Mouse (Mus musculus) small intestine, adult 2 months (tissue): ENCODE data around the gene Gabrg2. TPM values are rescaled to one million over a fixed set of nuclear protein-coding genes. Genes with fewer than 3 reads are reported as not detected.

ENCODE experiments used
- H3K27ac ChIP-seq: fragments of 200-500 bp; 2 replicates; pipeline ENCODE4 v1.5.1; 2012; ENCODE audit warnings: low read depth, low read length, control low read depth, inconsistent platforms; ENCODE audit not compliant: insufficient read depth
- H3K27me3 ChIP-seq: fragments of 200-500 bp; 2 replicates; pipeline ENCODE4 v1.6.1; 2012; ENCODE audit warnings: mild to moderate bottlenecking, moderate library complexity, low read length, inconsistent platforms; ENCODE audit not compliant: control insufficient read depth, insufficient read depth
- H3K36me3 ChIP-seq: fragments of 200-500 bp; 2 replicates; pipeline ENCODE4 v1.6.1; 2012; ENCODE audit warnings: mild to moderate bottlenecking, low read length, control low read depth, inconsistent platforms; ENCODE audit not compliant: control insufficient read depth, insufficient read depth
- H3K4me1 ChIP-seq: fragments of 200-500 bp; 2 replicates; pipeline ENCODE4 v1.6.1; 2012; ENCODE audit warnings: low read length, inconsistent platforms, mixed read lengths; ENCODE audit not compliant: control insufficient read depth, insufficient read depth, insufficient read length
- H3K4me3 ChIP-seq: fragments of 200-500 bp; 2 replicates; pipeline ENCODE4 v1.5.1; 2012; ENCODE audit warnings: low read depth, mild to moderate bottlenecking, control low read depth, inconsistent platforms, low read length, moderate library complexity
- CTCF ChIP-seq: fragments of 200-500 bp; IDR thresholded peaks from 2 replicates; pipeline ENCODE4 v1.5.1; 2012; ENCODE audit warnings: low read depth, mild to moderate bottlenecking, control low read depth, inconsistent platforms, low read length, moderate library complexity, mixed read lengths; ENCODE audit not compliant: insufficient replicate concordance, insufficient read length; ENCODE audit errors: extremely low read depth
- POLR2A ChIP-seq: fragments of 200-500 bp; IDR thresholded peaks from 2 replicates; pipeline ENCODE4 v1.6.1; 2012; ENCODE audit warnings: low read depth, mild to moderate bottlenecking, control low read depth, inconsistent platforms, low read length, moderate library complexity
- WGBS: fragments of 180-500 bp; shearing (Covaris S2); methylation state at CpG from one replicate; pipeline ENCODE4 v1.1.7; 2018; 5-methylcytosine and 5-hydroxymethylcytosine counted together
- polyA plus RNA-seq: library from polyadenylated mRNA; depleted of rRNA; stranded (reverse); fragments of >200 nt; gene quantifications from 2 replicates; pipeline ENCODE4 v1.2.3, GENCODE M21; 2012; rRNA removed

Gene Gabrg2
- polyA plus RNA-seq, 1 experiment = not detected

- TF ChIP-seq POLR2A (no peak), CTCF (no peak)
- WGBS = 40% methylated on average over 3 of the region's 3 CpGs
- Histone ChIP-seq H3K27me3 (no peaks in the 10 kb centered on the region), H3K4me1 (no peaks in the 10 kb centered on the region), H3K36me3 (no peaks in the 10 kb centered on the region), H3K27ac (no peak overlapping the region), H3K4me3 (no peak overlapping the region)
Measured at GRCm38 (mm10) chr11:41951898-41952297, 48.8 kb downstream of the Gabrg2 start.

- no peaks in the 10 kb centered on the region for H3K4me1 ChIP-seq
Measured at GRCm38 (mm10) chr11:41945471-41945870, 55.2 kb downstream of the Gabrg2 start.

GRCm38 (mm10) chr11:41937979-41938378 is 62.7 kb downstream of the Gabrg2 start:
- WGBS = 59% methylated on average over 2 of the region's 2 CpGs
- Histone ChIP-seq H3K27me3 (no peaks in the 10 kb centered on the region), H3K4me3 (no peak overlapping the region), H3K4me1 (no peaks in the 10 kb centered on the region), H3K27ac (no peak overlapping the region), H3K36me3 (no peaks in the 10 kb centered on the region)
- TF ChIP-seq POLR2A (no peak), CTCF (no peak)

More at GRCm38 (mm10) chr11:41945471-41945870, 55.2 kb downstream of the Gabrg2 start:
- WGBS = 83% methylated on average over 5 of the region's 5 CpGs
- Histone ChIP-seq H3K36me3 (no peaks in the 10 kb centered on the region), H3K4me3 (no peak overlapping the region), H3K27ac (no peak overlapping the region), H3K27me3 (no peaks in the 10 kb centered on the region)
- no peak for TF ChIP-seq CTCF
- no peak for TF ChIP-seq POLR2A

- no peaks in the 10 kb centered on the region for H3K4me1 ChIP-seq
- H3K4me3 ChIP-seq = no peak overlapping the region
- TF ChIP-seq CTCF = no peak
- no peak for TF ChIP-seq POLR2A
- H3K36me3 ChIP-seq = no peaks in the 10 kb centered on the region
- no peak overlapping the region for H3K27ac ChIP-seq
- no peaks in the 10 kb centered on the region for H3K27me3 ChIP-seq
Measured at GRCm38 (mm10) chr11:41918864-41919263, 81.8 kb downstream of the Gabrg2 start.

- H3K27me3 ChIP-seq = no peaks in the 10 kb centered on the region
- no peaks in the 10 kb centered on the region for H3K4me1 ChIP-seq
- no peak for TF ChIP-seq CTCF
- TF ChIP-seq POLR2A = no peak
- no peaks in the 10 kb centered on the region for H3K36me3 ChIP-seq
- WGBS = 71% methylated on average over 6 of the region's 6 CpGs
- no peak overlapping the region for H3K27ac ChIP-seq
- no peak overlapping the region for H3K4me3 ChIP-seq
Measured at GRCm38 (mm10) chr11:41914066-41914465, 86.6 kb downstream of the Gabrg2 start.

- TF ChIP-seq POLR2A (no peak), CTCF (no peak)
- 83% methylated on average over 2 of the region's 2 CpGs for WGBS
- no peaks in the 10 kb centered on the region for H3K27me3 ChIP-seq
Measured at GRCm38 (mm10) chr11:41903661-41904060, 97.0 kb downstream of the Gabrg2 start.

More at GRCm38 (mm10) chr11:41903661-41904060, 97.0 kb downstream of the Gabrg2 start:
- Histone ChIP-seq H3K4me3 (no peak overlapping the region), H3K36me3 (no peaks in the 10 kb centered on the region), H3K27ac (no peak overlapping the region), H3K4me1 (no peaks in the 10 kb centered on the region)

Other genes with a start within 250 kb of the Gabrg2 start
- 0.89 TPM in 1 of 2 replicates, not detected in the other for gene Gabra1, start 182.1 kb upstream of the Gabrg2 start, polyA plus RNA-seq